Mouse (Mus musculus) retina, postnatal 7 days (tissue): ENCODE data around the gene Fam83d.

Experiments used
- DNase-seq: peaks from one replicate; pipeline ENCODE4 v3.0.0-alpha.2; 2012; ENCODE audit warnings: low read depth, low spot score

Fam83d gene

DNA sequence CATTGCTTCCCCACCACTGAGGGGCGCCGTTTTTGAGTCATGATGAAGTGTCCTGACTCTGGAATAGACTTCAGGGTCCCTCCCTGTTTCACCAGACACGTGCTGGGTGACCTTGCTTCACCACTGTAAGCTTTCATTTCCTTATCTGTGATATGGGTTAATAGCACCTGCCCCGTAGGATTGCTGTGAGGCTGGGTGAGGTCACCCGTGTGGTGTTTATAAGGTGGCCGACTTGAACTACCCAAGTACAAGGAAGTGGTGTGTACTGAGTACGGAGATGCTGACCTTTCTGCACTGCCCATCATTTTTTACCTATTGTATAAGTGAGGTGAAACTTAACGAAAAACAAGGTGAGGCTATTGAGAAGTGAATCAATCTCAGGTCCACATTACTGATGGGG is 35.7 kb downstream of the Fam83d start:
- no peak for DNase-seq

DNA sequence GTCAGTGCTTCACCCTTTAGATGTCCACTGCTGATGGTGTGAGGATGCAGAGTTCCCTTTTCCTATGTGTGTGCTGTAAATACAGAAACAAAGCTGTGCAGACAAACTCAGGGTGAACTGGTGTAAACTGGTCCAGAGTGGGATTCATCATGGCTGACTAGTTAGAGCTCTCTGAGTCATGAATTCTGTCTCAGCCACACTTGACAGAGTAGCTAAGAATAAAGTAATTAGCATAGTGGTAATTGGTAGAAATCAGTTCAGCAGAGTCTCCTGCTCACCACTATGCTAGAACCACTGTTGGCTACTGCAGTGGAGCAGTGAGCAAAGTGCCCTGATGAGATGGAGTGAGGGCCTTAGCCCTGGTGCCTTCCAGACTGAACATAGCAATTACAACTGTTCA is 47.8 kb downstream of the Fam83d start:
- no peak for DNase-seq

DNA sequence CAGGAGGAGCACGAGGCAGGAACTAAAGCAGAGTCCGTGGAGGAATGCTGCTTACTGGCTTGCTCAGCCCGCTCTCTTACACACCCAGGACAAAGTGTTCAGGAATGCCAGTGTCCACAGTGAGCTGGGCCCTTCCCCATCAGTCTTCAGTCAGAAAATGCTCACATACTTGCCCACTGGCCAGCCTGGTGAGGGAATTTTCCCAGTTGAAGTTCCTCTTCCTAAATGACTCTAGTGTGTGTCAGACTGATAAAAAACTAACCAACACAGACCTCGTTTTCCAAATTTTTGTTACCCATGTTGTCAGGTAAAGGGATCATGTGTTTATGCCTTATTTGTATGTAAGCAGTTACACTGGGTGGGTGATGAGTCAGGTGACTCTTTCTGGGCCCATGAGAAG is 48.3 kb downstream of the Fam83d start:
- no peak for DNase-seq

DNA sequence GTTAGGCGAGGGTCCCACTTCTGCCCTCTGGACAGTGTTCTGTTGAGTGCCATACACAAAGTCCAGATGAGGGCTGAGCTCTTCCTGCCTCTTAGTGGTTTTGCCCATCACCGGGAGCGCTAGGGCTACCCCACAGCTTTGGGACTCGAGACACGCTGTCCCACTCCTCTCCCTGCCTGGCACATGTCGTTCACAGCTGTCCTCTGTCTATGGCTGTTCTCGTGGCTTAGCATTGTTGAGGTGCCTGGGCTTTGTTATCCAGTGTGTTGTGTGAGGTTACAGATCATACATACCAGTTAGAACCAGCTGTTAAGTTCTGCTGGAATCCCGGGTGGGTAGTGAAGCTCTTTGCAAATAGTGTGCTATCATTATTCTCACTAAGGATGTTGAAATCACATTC is 49.8 kb downstream of the Fam83d start:
- DNase-seq, result no peak

DNA sequence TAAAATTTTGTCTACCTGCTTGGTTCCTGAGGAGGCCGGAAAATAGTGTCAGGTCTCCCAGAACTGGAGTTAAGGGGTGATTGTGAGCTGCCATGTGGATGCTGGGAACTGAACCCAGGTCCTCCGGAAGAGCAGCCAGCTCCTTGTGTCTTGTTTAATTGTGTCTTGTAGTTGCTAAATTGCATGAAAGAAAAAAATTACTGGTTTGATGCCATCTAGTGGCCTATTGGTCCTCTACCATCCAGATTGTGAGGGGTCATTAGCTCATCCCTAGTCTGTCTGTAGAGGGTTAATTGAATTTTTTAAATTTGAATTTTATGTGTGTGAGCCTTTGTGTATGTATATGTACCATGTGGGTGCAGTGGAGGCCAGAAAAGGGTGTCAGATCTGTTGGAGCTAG is 60.2 kb downstream of the Fam83d start:
- DNase-seq, result no peak

DNA sequence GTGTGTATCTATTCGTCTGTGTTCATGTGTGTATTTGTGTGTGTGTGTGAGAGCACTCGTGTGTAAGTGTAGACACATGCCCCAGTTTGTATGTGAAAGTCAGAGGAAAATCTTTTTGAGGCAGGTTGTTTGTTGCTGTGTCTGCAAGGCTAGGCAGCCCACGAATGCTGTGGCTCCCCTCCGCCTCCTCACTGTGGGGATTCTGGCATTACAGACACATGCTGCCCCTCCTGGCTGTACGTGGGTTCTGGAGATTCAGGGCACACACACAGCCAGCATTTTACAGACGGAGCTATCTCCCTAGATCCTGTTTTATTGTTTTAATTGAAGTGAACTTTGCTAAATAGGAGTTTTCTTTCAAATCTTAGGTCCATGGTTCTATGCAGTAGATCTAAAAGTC is 61.9 kb downstream of the Fam83d start:
- no peak for DNase-seq

DNA sequence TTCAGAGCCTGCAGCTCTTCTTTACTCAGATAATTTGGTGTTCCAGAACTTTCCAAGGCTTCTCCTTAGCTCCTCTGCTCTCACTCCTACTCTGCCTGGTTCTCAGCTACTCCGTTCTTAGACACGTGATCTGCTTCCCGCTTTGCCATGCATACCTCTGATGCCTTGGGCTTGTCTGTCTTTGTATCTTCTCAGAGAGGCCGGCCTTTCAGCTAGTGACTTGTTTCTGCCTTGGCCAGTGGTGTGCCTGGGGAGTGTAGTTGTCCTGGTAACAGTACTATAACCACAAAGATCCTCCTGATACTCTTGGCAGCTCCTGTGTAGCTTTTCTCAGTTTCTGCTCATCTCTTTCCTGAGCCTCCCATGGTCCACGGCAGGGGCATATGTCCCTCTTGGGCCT is 65.3 kb downstream of the Fam83d start:
- no peak for DNase-seq

DNA sequence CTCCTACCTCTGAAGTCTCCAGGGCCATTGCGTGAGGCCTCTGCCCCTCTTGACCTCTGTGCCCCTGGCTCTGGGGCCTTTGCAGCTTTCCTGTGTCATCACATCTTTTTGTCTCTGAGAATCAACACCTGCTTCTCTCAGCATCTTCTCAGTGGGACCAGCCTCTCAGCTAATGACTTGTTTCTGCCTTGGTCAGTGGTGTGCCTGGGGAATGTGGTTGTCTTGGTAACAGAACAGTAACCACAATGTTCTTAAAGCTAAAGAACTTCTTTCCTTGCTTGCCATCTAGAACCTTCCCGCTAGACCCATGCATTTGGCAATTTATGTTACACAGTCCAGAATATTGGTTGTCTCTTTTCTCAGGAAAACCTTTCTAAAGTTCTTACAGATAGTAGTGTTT is 65.8 kb downstream of the Fam83d start:
- DNase-seq, result no peak
